Mouse (Mus musculus) bone marrow, adult 2 months (tissue): ENCODE results near the gene Cdyl.

Experiments
- CTCF ChIP-seq: fragments of 200-500 bp; IDR thresholded peaks from 2 replicates; pipeline ENCODE4 v1.5.1; 2011; ENCODE audit warnings: low read length, control low read depth; ENCODE audit not compliant: control insufficient read depth, insufficient read depth
- POLR2A ChIP-seq: fragments of 200-500 bp; IDR thresholded peaks from 2 replicates; pipeline ENCODE4 v1.6.1; 2011; ENCODE audit warnings: low read depth, mild to moderate bottlenecking, control low read depth, low read length, borderline replicate concordance; ENCODE audit not compliant: control insufficient read depth

DNA sequence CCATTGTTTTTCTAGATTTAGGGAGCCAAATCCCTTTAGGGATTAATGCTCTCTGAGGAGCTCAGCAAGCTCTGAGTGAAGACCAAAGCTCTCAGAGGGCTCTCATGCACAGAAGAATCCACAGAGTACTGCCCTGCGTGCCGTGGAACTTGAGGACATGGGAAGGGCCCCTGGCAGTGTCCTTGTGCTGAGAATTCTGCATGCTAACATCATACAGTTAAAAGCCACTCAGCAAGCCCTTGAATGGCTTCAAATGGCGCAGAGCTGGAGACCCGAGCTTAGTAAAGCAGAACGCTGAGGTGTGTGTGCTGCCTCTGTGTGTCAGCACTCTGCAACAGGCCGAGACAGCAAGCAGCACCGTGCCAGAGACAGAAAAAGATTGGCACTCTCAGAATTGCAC lies 183.8 kb downstream of the Cdyl start:
- TF ChIP-seq POLR2A (no peak), CTCF (no peak)
